Mouse (Mus musculus) MEL (cell line): ENCODE data around the gene Fbxw7. TPM values are rescaled to one million over a fixed set of nuclear protein-coding genes. Genes with fewer than 3 reads are reported as not detected.

ENCODE experiments used
- DNase-seq: peaks from one replicate; pipeline ENCODE4 v3.0.0; 2011; ENCODE audit warnings: low read depth, low spot score
- H3K27ac ChIP-seq: 2 replicates; pipeline ENCODE4 v1.5.1; 2012; ENCODE audit warnings: low read depth, mild to moderate bottlenecking, control low read depth, low read length, moderate library complexity; ENCODE audit not compliant: control insufficient read depth
- H3K27me3 ChIP-seq, 2 experiments: fragments of 150-350 bp in 1 of 2; sonication (generic) in 1 of 2; 2 replicates each; pipeline ENCODE4 v1.6.1; 2012; ENCODE audit warnings: low read length in 2 of 2, mild to moderate bottlenecking in 2 of 2, improper control_type of control experiment in 1 of 2, moderate library complexity in 1 of 2; ENCODE audit not compliant: insufficient read depth in 2 of 2, control insufficient read depth in 1 of 2
- H3K36me3 ChIP-seq, 2 experiments: 2 replicates each; pipeline ENCODE4 v1.6.1; 2012 to 2014; ENCODE audit warnings: low read length in 2 of 2, improper control_type of control experiment in 1 of 2, inconsistent platforms in 1 of 2, mild to moderate bottlenecking in 1 of 2; ENCODE audit not compliant: insufficient read depth in 2 of 2, control insufficient read depth in 1 of 2
- H3K4me1 ChIP-seq, 2 experiments: fragments of 150-350 bp in 1 of 2; sonication (generic) in 1 of 2; 2 replicates each; pipeline ENCODE4 v1.6.1; 2012; ENCODE audit warnings: low read length in 2 of 2, improper control_type of control experiment in 1 of 2, mild to moderate bottlenecking in 1 of 2; ENCODE audit not compliant: insufficient read depth in 2 of 2, control insufficient read depth in 1 of 2
- H3K4me3 ChIP-seq, 2 experiments: fragments of 150-350 bp in 1 of 2; sonication (generic) in 1 of 2; 2 replicates each; pipeline ENCODE4 v1.5.1; 2012; ENCODE audit warnings: low read depth in 2 of 2, low read length in 2 of 2, mild to moderate bottlenecking in 2 of 2, moderate library complexity in 2 of 2, control low read depth in 1 of 2, improper control_type of control experiment in 1 of 2; ENCODE audit not compliant: control insufficient read depth in 1 of 2, insufficient read depth in 1 of 2
- H3K79me2 ChIP-seq: 2 replicates; pipeline ENCODE4 v1.6.1; 2012; ENCODE audit warnings: mild to moderate bottlenecking, low read length, moderate library complexity; ENCODE audit not compliant: control insufficient read depth, poor library complexity, insufficient read depth
- H3K9ac ChIP-seq: 2 replicates; pipeline ENCODE4 v1.6.1; 2012; ENCODE audit warnings: low read depth, mild to moderate bottlenecking, control low read depth, low read length, moderate library complexity; ENCODE audit not compliant: control insufficient read depth, poor library complexity, severe bottlenecking
- H3K9me3 ChIP-seq: fragments of 150-350 bp; sonication (generic); replicated peaks from 2 replicates; pipeline ENCODE4 v1.6.1; 2012; ENCODE audit warnings: mild to moderate bottlenecking, low read length, improper control_type of control experiment, moderate library complexity; ENCODE audit not compliant: insufficient read depth
- E2F4 ChIP-seq: IDR thresholded peaks from 2 replicates; pipeline ENCODE4 v1.6.1; 2011; ENCODE audit warnings: low read depth, low read length, improper control_type of control experiment, borderline replicate concordance
- EP300 ChIP-seq, 2 experiments: IDR thresholded peaks; 2 replicates each; pipeline ENCODE4 v1.6.1; 2011; ENCODE audit warnings: improper control_type of control experiment in 2 of 2, low read length in 2 of 2, low read depth in 1 of 2, mild to moderate bottlenecking in 1 of 2
- ETS1 ChIP-seq: IDR thresholded peaks from 2 replicates; pipeline ENCODE4 v1.6.1; 2012; ENCODE audit warnings: low read depth, mild to moderate bottlenecking, inconsistent platforms, low read length, improper control_type of control experiment, moderate library complexity
- GABPA ChIP-seq: IDR thresholded peaks from 2 replicates; pipeline ENCODE4 v1.6.1; 2012; ENCODE audit warnings: low read depth, mild to moderate bottlenecking, inconsistent platforms, low read length, improper control_type of control experiment, moderate library complexity
- GATA1 ChIP-seq: IDR thresholded peaks from 2 replicates; pipeline ENCODE4 v1.6.1; 2011; ENCODE audit warnings: low read depth, low read length, improper control_type of control experiment
- JUND ChIP-seq: IDR thresholded peaks from 2 replicates; pipeline ENCODE4 v1.6.1; 2011; ENCODE audit warnings: low read depth, mild to moderate bottlenecking, improper control_type of control experiment, low read length
- MAFK ChIP-seq: IDR thresholded peaks from 2 replicates; pipeline ENCODE4 v1.6.1; 2011; ENCODE audit warnings: low read depth, mild to moderate bottlenecking, low read length, improper control_type of control experiment, borderline replicate concordance
- MAX ChIP-seq: IDR thresholded peaks from 2 replicates; pipeline ENCODE4 v1.6.1; 2011; ENCODE audit warnings: low read length, improper control_type of control experiment
- MAZ ChIP-seq: IDR thresholded peaks from 2 replicates; pipeline ENCODE4 v1.6.1; 2012; ENCODE audit warnings: low read depth, mild to moderate bottlenecking, inconsistent platforms, low read length, improper control_type of control experiment
- MXI1 ChIP-seq: IDR thresholded peaks from 2 replicates; pipeline ENCODE4 v1.6.1; 2011; ENCODE audit warnings: mild to moderate bottlenecking, low read depth, low read length, improper control_type of control experiment
- MYB ChIP-seq: IDR thresholded peaks from 2 replicates; pipeline ENCODE4 v1.6.1; 2011; ENCODE audit warnings: mild to moderate bottlenecking, low read depth, low read length, improper control_type of control experiment
- NELFE ChIP-seq: IDR thresholded peaks from 2 replicates; pipeline ENCODE4 v1.6.1; 2011; ENCODE audit warnings: low read depth, low read length, improper control_type of control experiment
- POLR2AphosphoS2 ChIP-seq: IDR thresholded peaks from 2 replicates; pipeline ENCODE4 v1.6.1; 2011; ENCODE audit warnings: low read length, improper control_type of control experiment
- RCOR1 ChIP-seq: IDR thresholded peaks from 2 replicates; pipeline ENCODE4 v1.6.1; 2012; ENCODE audit warnings: low read depth, mild to moderate bottlenecking, inconsistent platforms, low read length, improper control_type of control experiment
- SIN3A ChIP-seq: IDR thresholded peaks from 2 replicates; pipeline ENCODE4 v1.6.1; 2012; ENCODE audit warnings: low read length, improper control_type of control experiment, inconsistent platforms
- TBP ChIP-seq: IDR thresholded peaks from 2 replicates; pipeline ENCODE4 v1.8.0; 2011; ENCODE audit warnings: low read depth, low read length, improper control_type of control experiment
- TCF12 ChIP-seq: IDR thresholded peaks from 2 replicates; pipeline ENCODE4 v1.6.1; 2014; ENCODE audit warnings: low read depth, mild to moderate bottlenecking, inconsistent platforms, low read length, improper control_type of control experiment, moderate library complexity
- USF1 ChIP-seq: IDR thresholded peaks from 2 replicates; pipeline ENCODE4 v1.6.1; 2014; ENCODE audit warnings: low read depth, mild to moderate bottlenecking, inconsistent platforms, low read length, improper control_type of control experiment, moderate library complexity
- ZMIZ1 ChIP-seq: IDR thresholded peaks from 2 replicates; pipeline ENCODE4 v1.6.1; 2012; ENCODE audit warnings: low read depth, mild to moderate bottlenecking, inconsistent platforms, low read length, improper control_type of control experiment, moderate library complexity
- ZNF384 ChIP-seq: IDR thresholded peaks from 2 replicates; pipeline ENCODE4 v1.6.1; 2012; ENCODE audit warnings: low read depth, mild to moderate bottlenecking, inconsistent platforms, low read length, improper control_type of control experiment
- polyA plus RNA-seq, 2 experiments: library from polyadenylated mRNA; stranded (reverse) in 1 of 2; unstranded in 1 of 2; fragments of >175 nt in 1 of 2; fragments of >200 nt in 1 of 2; gene quantifications; 2 replicates each; pipeline versions ENCODE4 v1.2.1 to v1.2.4; 2012; ENCODE audit warnings: low replicate concordance in 2 of 2, low read depth in 1 of 2; ENCODE audit not compliant: insufficient read length in 2 of 2, insufficient read depth in 1 of 2, missing spikeins in 1 of 2
- total RNA-seq: library from RNA; depleted of rRNA; stranded (reverse); fragments of 300-350 nt; gene quantifications from 2 replicates; pipeline ENCODE4 v1.2.3, GENCODE M21; 2012

Gene Fbxw7
- total and polyA plus RNA-seq, 3 experiments: 11.8 to 14.5 TPM; not detected in 1

GRCm38 (mm10) chr3:84848798-84849197, 33.7 kb downstream of the Fbxw7 start:
- Histone ChIP-seq H3K79me2 (peaks cover 9% of the 10 kb centered on the region), H3K4me1 (peaks cover 21 to 34% of the 10 kb centered on the region in 2 experiments), H3K36me3 (peaks cover 0 to 39% of the 10 kb centered on the region in 2 experiments; a peak in 2 of 4 replicates), H3K4me3 (no peak overlapping the region), H3K27ac (peak overlapping the region; percentile 48), H3K9ac (no peak overlapping the region; the same call in 1 of the 2 replicates), H3K9me3 (no peaks in the 10 kb centered on the region), H3K27me3 (no peaks in the 10 kb centered on the region)
- TF ChIP-seq SIN3A: peak; percentile 64
- no peak for TF ChIP-seq RCOR1
- 0 out of 2 replicates have a peak, but pooled peaks have one; percentile 6 for TF ChIP-seq TCF12
- no peak for TF ChIP-seq MAZ
- no peak for TF ChIP-seq USF1
- TF ChIP-seq JUND: no peak
- TF ChIP-seq MAFK: no peak
- TF ChIP-seq GATA1: peak; percentile 80
- TF ChIP-seq ZMIZ1: no peak
- peak; percentile 51 to 67 for TF ChIP-seq EP300 (IDR thresholded peaks at IDR 0.05; ENCODE audit: low read depth in 1 of 2, low read length in 2 of 2)
- peak; percentile 69 for TF ChIP-seq ETS1
- TF ChIP-seq POLR2AphosphoS2: no peak
- TF ChIP-seq E2F4: no peak
- no peak for TF ChIP-seq GABPA
- DNase-seq: peak; percentile 75

GRCm38 (mm10) chr3:84850418-84850817, 35.4 kb downstream of the Fbxw7 start:
- H3K4me3 ChIP-seq: no peak overlapping the region
- H3K9me3 ChIP-seq: no peaks in the 10 kb centered on the region
- peaks cover 10% of the 10 kb centered on the region for H3K79me2 ChIP-seq
- no peaks in the 10 kb centered on the region for H3K27me3 ChIP-seq
- DNase-seq: no peak
- no peak overlapping the region for H3K27ac ChIP-seq
- no peak for TF ChIP-seq MXI1
- no peak for TF ChIP-seq ZNF384
- TF ChIP-seq ETS1: no peak
- no peak for TF ChIP-seq NELFE
- no peak for TF ChIP-seq TBP
- TF ChIP-seq EP300 (IDR thresholded peaks at IDR 0.05; ENCODE audit: low read depth in 1 of 2, low read length in 2 of 2): no peak
- no peak for TF ChIP-seq MYB
- TF ChIP-seq GABPA: no peak
- no peak for TF ChIP-seq POLR2AphosphoS2
- TF ChIP-seq MAX: no peak
- no peak overlapping the region for H3K9ac ChIP-seq
- peaks cover 0 to 49% of the 10 kb centered on the region in 2 experiments; a peak in 2 of 4 replicates for H3K36me3 ChIP-seq
- H3K4me1 ChIP-seq: peaks cover 28 to 43% of the 10 kb centered on the region in 2 experiments
